Mouse (Mus musculus) hindbrain, embryonic 11.5 days (tissue): ENCODE measurements at regions not wholly inside any gene's neighbourhood (a gene's known extent, or its start where the extent isn't known, plus 50 kb on each side); places are given as distances from the start of the nearest gene placed in this dataset.
A peak's percentile ranks its signal among the peaks of the same experiment; 100 is the strongest.

Experiments used
- ATAC-seq: fragments of 200-750 bp; cut with Nextera tagmentation; 2 replicates; pipeline ENCODE4 v1.8.0; 2017; ENCODE audit warnings: mild to moderate bottlenecking, moderate TSS enrichment, moderate library complexity; ENCODE audit not compliant: low FRiP score
- DNase-seq: peaks from one replicate; pipeline ENCODE4 v3.0.0-alpha.2; 2015; ENCODE audit warnings: low spot score
- H3K27ac ChIP-seq: fragments of 300-500 bp; sonication (generic); 2 replicates; pipeline ENCODE4 v1.5.1; 2014; ENCODE audit warnings: mild to moderate bottlenecking, low read depth, low read length
- H3K27me3 ChIP-seq: fragments of 300-500 bp; sonication (generic); 2 replicates; pipeline ENCODE4 v1.6.1; 2014; ENCODE audit warnings: mild to moderate bottlenecking, low read length, moderate library complexity, mixed read lengths; ENCODE audit not compliant: control insufficient read depth, insufficient read depth
- H3K36me3 ChIP-seq: fragments of 300-500 bp; sonication (generic); 2 replicates; pipeline ENCODE4 v1.6.1; 2014; ENCODE audit warnings: mild to moderate bottlenecking, low read length, moderate library complexity, mixed read lengths; ENCODE audit not compliant: control insufficient read depth, insufficient read depth
- H3K4me1 ChIP-seq: fragments of 300-500 bp; sonication (generic); replicated peaks from 2 replicates; pipeline ENCODE4 v1.6.1; 2014; ENCODE audit warnings: low read length, mixed read lengths; ENCODE audit not compliant: control insufficient read depth, insufficient read depth
- H3K4me2 ChIP-seq: fragments of 300-500 bp; sonication (generic); replicated peaks from 2 replicates; pipeline ENCODE4 v1.6.1; 2014; ENCODE audit warnings: mild to moderate bottlenecking, low read depth, low read length
- H3K4me3 ChIP-seq: fragments of 300-500 bp; sonication (generic); 2 replicates; pipeline ENCODE4 v1.5.1; 2014; ENCODE audit warnings: low read depth, low read length
- H3K9ac ChIP-seq: fragments of 300-500 bp; sonication (generic); 2 replicates; pipeline ENCODE4 v1.6.1; 2014; ENCODE audit warnings: low read depth, low read length
- H3K9me3 ChIP-seq: fragments of 300-500 bp; sonication (generic); 2 replicates; pipeline ENCODE4 v1.6.1; 2016; ENCODE audit warnings: low read length; ENCODE audit not compliant: control insufficient read depth
- WGBS: fragments of 180-500 bp; shearing (Covaris S2); extraction: QIAGEN DNeasy Blood & Tissue Kit; methylation state at CpG from one replicate; pipeline ENCODE4 v1.1.7; 2014; 5-methylcytosine and 5-hydroxymethylcytosine counted together

DNA sequence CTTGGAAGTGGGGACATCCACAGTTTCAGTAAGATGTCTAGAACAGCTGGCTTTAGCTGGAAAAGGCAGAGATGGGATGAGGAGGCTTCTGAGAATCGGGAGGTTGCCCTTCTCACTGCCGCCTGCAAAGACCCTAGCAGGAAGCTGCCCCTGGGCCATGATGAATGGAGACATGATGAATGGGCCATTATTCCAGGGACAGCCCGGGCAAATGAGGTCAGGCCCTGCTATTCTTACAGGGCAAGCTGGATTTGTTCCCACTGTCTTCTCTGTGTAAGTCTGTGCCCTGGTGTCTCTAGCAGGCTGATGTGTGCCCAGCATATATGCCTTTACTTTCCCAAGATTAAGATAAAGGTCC is 51.1 kb upstream of the Iqsec3 start:
- WGBS: 14% methylated on average over 3 of the region's 3 CpGs

DNA sequence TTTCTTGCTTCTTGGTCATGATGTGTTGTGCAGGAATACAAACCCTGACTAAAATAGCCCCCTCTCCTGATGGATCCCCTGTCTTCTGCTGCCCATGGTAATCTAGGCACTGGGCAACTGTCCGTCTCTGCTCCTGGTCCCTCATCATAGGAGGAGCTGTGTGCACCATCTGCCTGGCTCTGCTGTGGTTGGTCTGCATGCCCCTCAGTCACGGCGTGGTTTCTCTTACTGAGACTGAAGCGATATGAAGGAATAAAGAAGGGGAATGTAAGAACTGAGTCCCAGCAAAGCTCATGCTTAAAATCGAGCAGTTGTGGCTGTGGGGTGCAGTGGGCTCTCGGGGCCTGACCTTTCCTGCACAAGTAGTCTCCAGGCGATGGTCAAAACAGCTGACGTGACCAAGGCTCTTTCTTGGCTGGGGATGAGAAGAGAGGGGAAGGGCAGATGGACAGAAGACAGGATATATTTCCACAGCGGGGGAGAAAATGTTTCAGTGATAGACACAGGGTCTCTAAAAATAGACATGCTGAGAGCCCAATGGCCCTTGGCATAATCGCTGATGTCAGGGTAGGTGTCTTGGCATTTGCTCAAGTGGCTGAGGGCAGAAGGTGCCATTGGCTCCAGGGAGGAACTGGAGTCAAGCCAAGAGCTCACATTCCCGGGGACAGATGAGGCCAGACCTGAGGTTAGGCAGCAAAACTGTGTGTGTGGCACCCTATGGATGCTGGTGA is 50.6 kb upstream of the Iqsec3 start:
- Histone ChIP-seq H3K4me1 (0 out of 2 replicates have a peak, but pooled peaks cover 5% of the 10 kb centered on the region), H3K27ac (no peak overlapping the region), H3K4me3 (no peak overlapping the region), H3K9me3 (no peaks in the 10 kb centered on the region), H3K27me3 (no peaks in the 10 kb centered on the region), H3K4me2 (no peak overlapping the region), H3K36me3 (no peaks in the 10 kb centered on the region), H3K9ac (no peak overlapping the region)
- DNase-seq: no peak
- ATAC-seq: no peak
- 59% methylated on average over 11 of the region's 11 CpGs for WGBS

More for the DNA sequence above, 51.1 kb upstream of the Iqsec3 start:
- H3K27ac ChIP-seq: no peak overlapping the region
- no peak overlapping the region for H3K4me2 ChIP-seq
- 0 out of 2 replicates have a peak, but pooled peaks cover 5% of the 10 kb centered on the region for H3K4me1 ChIP-seq
- H3K4me3 ChIP-seq: no peak overlapping the region
- DNase-seq: peak; percentile 47
- H3K36me3 ChIP-seq: no peaks in the 10 kb centered on the region
- no peak overlapping the region for H3K9ac ChIP-seq
- ATAC-seq: no peak
- H3K9me3 ChIP-seq: no peaks in the 10 kb centered on the region
- no peaks in the 10 kb centered on the region for H3K27me3 ChIP-seq
